Mouse (Mus musculus) bone marrow macrophage, adult 2 months (primary cell): Measurements from ENCODE around the gene Hoxd4. TPM values are rescaled to one million over a fixed set of nuclear protein-coding genes. Genes with fewer than 3 reads are reported as not detected.
A peak's percentile ranks its signal among the peaks of the same experiment; 100 is the strongest.

Experiments
- H3K27ac ChIP-seq: 2 replicates; pipeline ENCODE4 v1.5.1; 2012; ENCODE audit warnings: low read depth, low read length; ENCODE audit not compliant: insufficient read depth
- H3K4me1 ChIP-seq: 2 replicates; pipeline ENCODE4 v1.6.1; 2012; ENCODE audit warnings: low read length; ENCODE audit not compliant: control insufficient read depth, insufficient read depth
- H3K4me3 ChIP-seq: 2 replicates; pipeline ENCODE4 v1.5.1; 2012; ENCODE audit warnings: mild to moderate bottlenecking, low read length, moderate library complexity; ENCODE audit not compliant: insufficient read depth
- CTCF ChIP-seq: IDR thresholded peaks from 2 replicates; pipeline ENCODE4 v1.5.1; 2012; ENCODE audit warnings: low read depth, mild to moderate bottlenecking, low read length, moderate library complexity
- POLR2A ChIP-seq: IDR thresholded peaks from 2 replicates; pipeline ENCODE4 v1.6.1; 2012; ENCODE audit warnings: mild to moderate bottlenecking, low read depth, low read length, borderline replicate concordance
- polyA plus RNA-seq: library from polyadenylated mRNA; stranded (reverse); fragments of >200 nt; gene quantifications from 2 replicates; pipeline ENCODE4 v1.2.4, GENCODE M21; 2012; ENCODE audit not compliant: missing spikeins, insufficient read depth, insufficient read length

The Hoxd4 gene
- polyA plus RNA-seq, 1 experiment = not detected

- no peak for TF ChIP-seq CTCF
- no peak for TF ChIP-seq POLR2A
- Histone ChIP-seq H3K4me1 (no peaks in the 10 kb centered on the region), H3K4me3 (no peak overlapping the region), H3K27ac (no peak overlapping the region)
Measured at GRCm38 (mm10) chr2:74714156-74714789, 2.5 kb downstream of the Hoxd4 start.

- Histone ChIP-seq H3K4me1 (no peaks in the 10 kb centered on the region), H3K27ac (no peak overlapping the region), H3K4me3 (no peak overlapping the region)
- TF ChIP-seq POLR2A = no peak
- TF ChIP-seq CTCF = no peak
Measured at GRCm38 (mm10) chr2:74714881-74715280, 3.2 kb downstream of the Hoxd4 start.

- peak; percentile 61 for TF ChIP-seq CTCF
- TF ChIP-seq POLR2A = no peak
- no peaks in the 10 kb centered on the region for H3K4me1 ChIP-seq
- H3K4me3 ChIP-seq = no peak overlapping the region
- H3K27ac ChIP-seq = no peak overlapping the region
Measured at GRCm38 (mm10) chr2:74715504-74716241, 3.9 kb downstream of the Hoxd4 start.

GRCm38 (mm10) chr2:74720384-74720783 is 8.7 kb downstream of the Hoxd4 start:
- H3K4me3 ChIP-seq = no peak overlapping the region
- no peak for TF ChIP-seq CTCF
- no peak for TF ChIP-seq POLR2A
- H3K4me1 ChIP-seq = no peaks in the 10 kb centered on the region
- H3K27ac ChIP-seq = no peak overlapping the region

- no peak overlapping the region for H3K27ac ChIP-seq
- TF ChIP-seq CTCF (no peak), POLR2A (no peak)
- H3K4me3 ChIP-seq = no peak overlapping the region
- no peaks in the 10 kb centered on the region for H3K4me1 ChIP-seq
Measured at GRCm38 (mm10) chr2:74720955-74721491, 9.3 kb downstream of the Hoxd4 start.

GRCm38 (mm10) chr2:74721882-74722281 is 10.2 kb downstream of the Hoxd4 start:
- Histone ChIP-seq H3K4me1 (no peaks in the 10 kb centered on the region), H3K4me3 (no peak overlapping the region), H3K27ac (no peak overlapping the region)
- TF ChIP-seq POLR2A = no peak
- no peak for TF ChIP-seq CTCF

GRCm38 (mm10) chr2:74722949-74723348 is 11.2 kb downstream of the Hoxd4 start:
- H3K27ac ChIP-seq = no peak overlapping the region

GRCm38 (mm10) chr2:74724244-74725015 is 12.7 kb downstream of the Hoxd4 start:
- H3K4me3 ChIP-seq = no peak overlapping the region
- no peak overlapping the region for H3K27ac ChIP-seq

More at GRCm38 (mm10) chr2:74722949-74723348, 11.2 kb downstream of the Hoxd4 start:
- Histone ChIP-seq H3K4me1 (no peaks in the 10 kb centered on the region), H3K4me3 (no peak overlapping the region)
- TF ChIP-seq CTCF = no peak
- no peak for TF ChIP-seq POLR2A

GRCm38 (mm10) chr2:74725171-74725570 is 13.4 kb downstream of the Hoxd4 start:
- no peak overlapping the region for H3K27ac ChIP-seq
- no peak for TF ChIP-seq CTCF
- no peak for TF ChIP-seq POLR2A
- no peaks in the 10 kb centered on the region for H3K4me1 ChIP-seq
- H3K4me3 ChIP-seq = no peak overlapping the region

More at GRCm38 (mm10) chr2:74724244-74725015, 12.7 kb downstream of the Hoxd4 start:
- H3K4me1 ChIP-seq = no peaks in the 10 kb centered on the region
- no peak for TF ChIP-seq CTCF
- no peak for TF ChIP-seq POLR2A
